Mouse (Mus musculus) CH12.LX (cell line): ENCODE measurements around the gene Tmem63b. TPM values are rescaled to one million over a fixed set of nuclear protein-coding genes. Genes with fewer than 3 reads are reported as not detected.

Source experiments
- DNase-seq: peaks from one replicate; pipeline ENCODE4 v3.0.0-alpha.2; 2013; ENCODE audit errors: extremely low read depth
- H3K27ac ChIP-seq: 2 replicates; pipeline ENCODE4 v1.5.1; 2012; ENCODE audit warnings: low read depth, mild to moderate bottlenecking, control low read depth, moderate library complexity; ENCODE audit not compliant: insufficient read depth
- H3K27me3 ChIP-seq: replicated peaks from 2 replicates; pipeline ENCODE3; 2012; ENCODE audit warnings: inconsistent platforms
- H3K36me3 ChIP-seq, 2 experiments: replicated peaks in 1 of 2; 2 replicates each; pipeline versions ENCODE3 to v1.6.1; 2012; ENCODE audit warnings: inconsistent platforms in 1 of 2, low read length in 1 of 2, mild to moderate bottlenecking in 1 of 2, mixed read lengths in 1 of 2, moderate library complexity in 1 of 2; ENCODE audit not compliant: control insufficient read depth in 1 of 2, insufficient read depth in 1 of 2
- H3K4me1 ChIP-seq, 2 experiments: 2 replicates each; pipeline ENCODE4 v1.6.1; 2012; ENCODE audit warnings: inconsistent platforms in 1 of 2, moderate library complexity in 1 of 2; ENCODE audit not compliant: insufficient read depth in 2 of 2, control insufficient read depth in 1 of 2
- H3K4me2 ChIP-seq: 2 replicates; pipeline ENCODE4 v1.6.1; 2012; ENCODE audit warnings: low read depth, mild to moderate bottlenecking, control low read depth; ENCODE audit not compliant: poor library complexity, insufficient read depth, severe bottlenecking
- H3K4me3 ChIP-seq, 3 experiments: fragments of 150-350 bp in 1 of 3; sonication (generic) in 1 of 3; replicated peaks in 1 of 3; 2 replicates each; pipeline versions ENCODE3 to v1.5.1; 2011 to 2012; ENCODE audit warnings: low read depth in 2 of 3, low read length in 2 of 3, mild to moderate bottlenecking in 2 of 3, moderate library complexity in 2 of 3, control low read depth in 1 of 3, improper control_type of control experiment in 1 of 3, inconsistent platforms in 1 of 3, mixed read lengths in 1 of 3; ENCODE audit not compliant: poor library complexity in 1 of 3
- H3K79me2 ChIP-seq: replicated peaks from 2 replicates; pipeline ENCODE4 v1.6.1; 2012; ENCODE audit warnings: mild to moderate bottlenecking, moderate library complexity; ENCODE audit not compliant: control insufficient read depth, poor library complexity, insufficient read depth, severe bottlenecking; ENCODE audit errors: extremely low read depth
- H3K9ac ChIP-seq: 2 replicates; pipeline ENCODE4 v1.6.1; 2012; ENCODE audit warnings: low read depth, mild to moderate bottlenecking, control low read depth, moderate library complexity; ENCODE audit not compliant: insufficient read depth
- H3K9me3 ChIP-seq: replicated peaks from 2 replicates; pipeline ENCODE3; 2012; ENCODE audit warnings: low read length, inconsistent platforms, mixed read lengths
- BHLHE40 ChIP-seq: IDR thresholded peaks from 2 replicates; pipeline ENCODE4 v1.6.1; 2011; ENCODE audit warnings: mild to moderate bottlenecking, low read depth, low read length, improper control_type of control experiment
- CTCF ChIP-seq, 2 experiments: IDR thresholded peaks in 1 of 2; conservative IDR thresholded peaks in 1 of 2; 2 replicates each; pipeline ENCODE4 v1.5.1; 2011 to 2012; ENCODE audit warnings: low read depth in 2 of 2, low read length in 2 of 2, improper control_type of control experiment in 1 of 2, inconsistent platforms in 1 of 2, mild to moderate bottlenecking in 1 of 2, moderate library complexity in 1 of 2
- ELF1 ChIP-seq: IDR thresholded peaks from 2 replicates; pipeline ENCODE4 v1.6.1; 2014; ENCODE audit warnings: low read depth, mild to moderate bottlenecking, inconsistent platforms, low read length, improper control_type of control experiment
- JUN ChIP-seq: IDR thresholded peaks from 2 replicates; pipeline ENCODE4 v1.6.1; 2011; ENCODE audit warnings: low read depth, mild to moderate bottlenecking, low read length, improper control_type of control experiment, moderate library complexity; ENCODE audit not compliant: insufficient read depth
- MAFK ChIP-seq: IDR thresholded peaks from 2 replicates; pipeline ENCODE4 v1.6.1; 2011; ENCODE audit warnings: low read length, improper control_type of control experiment; ENCODE audit not compliant: insufficient replicate concordance
- MAZ ChIP-seq: IDR thresholded peaks from 2 replicates; pipeline ENCODE4 v1.6.1; 2012; ENCODE audit warnings: low read depth, mild to moderate bottlenecking, inconsistent platforms, low read length, improper control_type of control experiment, moderate library complexity
- MYC ChIP-seq: IDR thresholded peaks from 2 replicates; pipeline ENCODE4 v1.6.1; 2011; ENCODE audit warnings: low read depth, mild to moderate bottlenecking, improper control_type of control experiment, low read length
- NELFE ChIP-seq: IDR thresholded peaks from 2 replicates; pipeline ENCODE4 v1.6.1; 2011; ENCODE audit warnings: low read depth, low read length, improper control_type of control experiment
- RAD21 ChIP-seq: IDR thresholded peaks from 2 replicates; pipeline ENCODE4 v1.6.1; 2011; ENCODE audit warnings: low read depth, mild to moderate bottlenecking, low read length, improper control_type of control experiment, moderate library complexity
- SIN3A ChIP-seq: IDR thresholded peaks from 2 replicates; pipeline ENCODE4 v1.6.1; 2012; ENCODE audit warnings: low read length, improper control_type of control experiment, inconsistent platforms
- SMC3 ChIP-seq: IDR thresholded peaks from 2 replicates; pipeline ENCODE4 v1.6.1; 2011; ENCODE audit warnings: low read depth, low read length, improper control_type of control experiment
- ZKSCAN1 ChIP-seq: IDR thresholded peaks from 2 replicates; pipeline ENCODE4 v1.6.1; 2012; ENCODE audit warnings: low read depth, inconsistent platforms, low read length, improper control_type of control experiment, borderline replicate concordance
- dilution Hi-C: fragments of 300-500 bp; cut with MboI; formaldehyde crosslinking; loops from 2 replicates; pipeline ENCODE4 v1.14.3; 2020; ENCODE audit warnings: low sequenced_read_pairs; ENCODE audit not compliant: extremely low pct_unique_long_range_greater_than_20kb, extremely low pct_ligation_motif_present
- in situ Hi-C: fragments of 300-500 bp; cut with MboI; formaldehyde crosslinking; loops from 3 replicates; pipeline ENCODE4 v1.14.3; 2019; ENCODE audit warnings: low sequenced_read_pairs, low pct_ligation_motif_present, low pct_unique_long_range_greater_than_20kb, mixed read lengths
- polyA plus RNA-seq: library from polyadenylated mRNA; unstranded; fragments of >175 nt; gene quantifications from 2 replicates; pipeline ENCODE4 v1.2.1, GENCODE M21; 2012; ENCODE audit warnings: low read depth; ENCODE audit not compliant: insufficient read length
- total RNA-seq, 2 experiments: library from RNA; depleted of rRNA; stranded (reverse); fragments of 300-350 nt in 1 of 2; fragments of >200 nt in 1 of 2; gene quantifications; 2 replicates each; pipeline ENCODE4 v1.2.3; 2012 to 2014

The Tmem63b gene
- total and polyA plus RNA-seq, 3 experiments = 3.5 to 10.3 (median 6.3) TPM

GRCm38 (mm10) chr17:45630992-45631391, 55.7 kb downstream of the Tmem63b start:
- dilution Hi-C loops = no loop called here
- H3K27me3 ChIP-seq = no peaks in the 10 kb centered on the region

GRCm38 (mm10) chr17:45629861-45630694, 56.6 kb downstream of the Tmem63b start:
- Histone ChIP-seq H3K9me3 (no peaks in the 10 kb centered on the region), H3K9ac (no peak overlapping the region; the same call in 1 of the 2 replicates), H3K27me3 (no peaks in the 10 kb centered on the region), H3K36me3 (no peaks in the 10 kb centered on the region), H3K4me2 (peak overlapping the region; percentile 8; the same call in 1 of the 2 replicates), H3K27ac (no peak overlapping the region), H3K4me3 (peak overlapping the region in 1 of 3 experiments; percentile 12), H3K4me1 (peaks cover 21 to 65% of the 10 kb centered on the region in 2 experiments), H3K79me2 (no peaks in the 10 kb centered on the region)
- in situ Hi-C loops (loop anchor here (5.0 kb wide), 1 partner anchor 43 kb away; no protein-coding TSS in a partner anchor), dilution Hi-C loops (no loop called here)
- DNase-seq = no peak
- TF ChIP-seq CTCF (conservative IDR thresholded peaks at IDR 0.05 in 1 of 2, IDR thresholded peaks at IDR 0.05 in 1 of 2; ENCODE audit: low read depth in 2 of 2, low read length in 2 of 2) = peak in 1 of 2 experiments; percentile 82; a peak in 2 of 4 replicates
- 0 out of 2 replicates have a peak, but pooled peaks have one; percentile 36 for TF ChIP-seq MYC
- TF ChIP-seq BHLHE40 = no peak
- TF ChIP-seq ELF1 = peak; percentile 19; the same call in 1 of the 2 replicates
- TF ChIP-seq MAFK = no peak
- TF ChIP-seq SMC3 = peak; percentile 33
- peak; percentile 43 for TF ChIP-seq RAD21
- TF ChIP-seq MAZ = no peak
- peak; percentile 43; the same call in 1 of the 2 replicates for TF ChIP-seq NELFE
- no peak for TF ChIP-seq ZKSCAN1

More at GRCm38 (mm10) chr17:45630992-45631391, 55.7 kb downstream of the Tmem63b start:
- DNase-seq = no peak
- Histone ChIP-seq H3K36me3 (no peaks in the 10 kb centered on the region), H3K4me3 (no peak overlapping the region), H3K27ac (no peak overlapping the region), H3K9ac (no peak overlapping the region), H3K4me1 (peaks cover 21 to 61% of the 10 kb centered on the region in 2 experiments), H3K79me2 (no peaks in the 10 kb centered on the region), H3K9me3 (no peaks in the 10 kb centered on the region), H3K4me2 (no peak overlapping the region)
- no peak for TF ChIP-seq SIN3A
- no peak for TF ChIP-seq JUN
- TF ChIP-seq MAFK = peak; percentile 64
- in situ Hi-C loops = no loop called here
